Comparison of ENCODE assay signal across 24 mouse cellular contexts in the genomic region with DNA sequence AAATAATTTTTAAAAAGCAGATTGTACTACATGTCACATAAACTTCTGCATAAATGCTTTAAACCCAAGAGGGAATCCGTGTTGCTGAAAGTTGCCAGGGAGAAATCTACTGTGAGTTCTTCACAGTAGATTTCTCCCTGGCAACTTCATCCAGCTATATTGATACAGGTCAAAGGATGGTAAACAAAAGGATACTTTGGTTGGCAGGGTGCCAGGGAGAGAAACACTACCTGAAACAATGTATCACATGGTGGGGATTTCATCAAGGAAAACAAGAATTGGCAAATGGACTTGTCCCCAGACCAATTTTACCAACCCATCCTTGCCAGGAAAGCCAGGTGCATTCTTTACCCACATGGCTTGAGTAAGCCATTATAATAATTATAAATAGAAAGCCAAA. TPM values are rescaled to one million over a fixed set of nuclear protein-coding genes. Genes with fewer than 3 reads are reported as not detected.
DNase-seq lines count a peak whose midpoint lies in the region; ATAC-seq and TF ChIP-seq lines count a peak whose summit lies in the region.
"Had no signal": no experiment of that assay in that cellular context is flagged by ENCODE, and none has a peak within 500 bp of the region (broad histone marks: within the 10 kb centered on the region; RNA-seq: fewer than 3 reads in every experiment).

No protein-coding gene starts in this region.

- H3K9me3 ChIP-seq in liver, embryonic 12.5 days (replicated peaks): no peaks in the 10 kb centered on the region
- H3K9me3 ChIP-seq: embryonic facial prominence, embryonic 13.5 days; embryonic facial prominence, embryonic 15.5 days; forebrain, embryonic 13.5 days; forebrain, embryonic 15.5 days had no signal

- no peaks in the 10 kb centered on the region for H3K4me1 ChIP-seq in liver, adult 2 months (ENCODE audit: control insufficient read depth, insufficient read depth, low read length)
- no peaks in the 10 kb centered on the region for H3K4me1 ChIP-seq in liver, embryonic 12.5 days
- H3K4me1 ChIP-seq: embryonic facial prominence, embryonic 13.5 days; embryonic facial prominence, embryonic 15.5 days; forebrain, embryonic 13.5 days; forebrain, embryonic 15.5 days had no signal

- H3K9ac ChIP-seq in liver, adult 2 months (ENCODE audit: low read depth, low read length): no peak overlapping the region
- H3K9ac ChIP-seq in liver, embryonic 12.5 days: no peak overlapping the region
- H3K9ac ChIP-seq: embryonic facial prominence, embryonic 13.5 days; embryonic facial prominence, embryonic 15.5 days; forebrain, embryonic 13.5 days; forebrain, embryonic 15.5 days; forebrain, postnatal 0 days had no signal

- TF ChIP-seq CTCF in liver, adult 2 months (IDR thresholded peaks at IDR 0.05; ENCODE audit: low read depth, low read length): no peak

- no peaks in the 10 kb centered on the region for H3K36me3 ChIP-seq in liver, adult 2 months (ENCODE audit: control insufficient read depth, insufficient read depth, low read length)
- no peaks in the 10 kb centered on the region for H3K36me3 ChIP-seq in liver, embryonic 12.5 days
- H3K36me3 ChIP-seq: embryonic facial prominence, embryonic 13.5 days; embryonic facial prominence, embryonic 15.5 days; forebrain, embryonic 15.5 days had no signal

- no peak overlapping the region for H3K27ac ChIP-seq in liver, adult 2 months (replicated peaks; ENCODE audit: insufficient read depth, low read depth, low read length)
- H3K27ac ChIP-seq in liver, embryonic 12.5 days: no peak overlapping the region
- H3K27ac ChIP-seq: embryonic facial prominence, embryonic 13.5 days; embryonic facial prominence, embryonic 15.5 days; forebrain, embryonic 13.5 days; forebrain, embryonic 15.5 days had no signal

- no peak for TF ChIP-seq POLR2A in liver, adult 2 months (IDR thresholded peaks at IDR 0.05; ENCODE audit: extremely low read depth, insufficient read depth, low read length)

- no peaks in the 10 kb centered on the region; the same call in 1 of the 2 replicates for H3K27me3 ChIP-seq in liver, adult 2 months (ENCODE audit: control insufficient read depth, insufficient read depth, low read length)
- no peaks in the 10 kb centered on the region for H3K27me3 ChIP-seq in liver, embryonic 12.5 days (replicated peaks)
- H3K27me3 ChIP-seq: embryonic facial prominence, embryonic 13.5 days; embryonic facial prominence, embryonic 15.5 days; forebrain, embryonic 13.5 days; forebrain, embryonic 15.5 days had no signal

- no peak overlapping the region for H3K4me2 ChIP-seq in liver, embryonic 12.5 days
- H3K4me2 ChIP-seq: embryonic facial prominence, embryonic 13.5 days; embryonic facial prominence, embryonic 15.5 days; forebrain, embryonic 13.5 days; forebrain, embryonic 15.5 days had no signal

- peak; percentile 41 to 42 for DNase-seq in cerebellum, postnatal 14 days
- DNase-seq in cerebellum, adult 11-12 months: no peak
- peak; percentile 27 for DNase-seq in liver, adult 2 months (ENCODE audit: extremely low read depth, low read depth, low spot score)
- peak; percentile 53 for DNase-seq in testis, postnatal 14 days (ENCODE audit: low spot score)
- DNase-seq in testis, postnatal 10 days (ENCODE audit: low spot score): no peak
- peak; percentile 6 for DNase-seq in gonadal fat pad, adult 2 months (ENCODE audit: low read depth)
- DNase-seq in gastrocnemius, postnatal 4 days (ENCODE audit: low spot score in 2 of 2): no peak
- DNase-seq: adrenal gland, adult 2 months; adrenal gland, postnatal 10 days; adrenal gland, postnatal 25 days; cerebellum, adult 11 months; cerebellum, adult 2 months; cerebellum, adult 9-11 months; cerebellum, postnatal 36 days; embryo, embryonic 11 days had no signal

- 20% methylated on average over 1 of the region's 1 CpGs for WGBS in liver, adult 2 months
- WGBS in liver, embryonic 12.5 days (ENCODE audit: insufficient replicate concordance): 48% methylated on average over 1 of the region's 1 CpGs

- H3K79me2 ChIP-seq in liver, adult 2 months (ENCODE audit: control insufficient read depth, insufficient read depth, low read length): no peaks in the 10 kb centered on the region

- H3K4me3 ChIP-seq in liver, adult 2 months (ENCODE audit: insufficient read depth, low read depth, low read length): no peak overlapping the region
- no peak overlapping the region for H3K4me3 ChIP-seq in liver, embryonic 12.5 days
- H3K4me3 ChIP-seq: embryonic facial prominence, embryonic 13.5 days; embryonic facial prominence, embryonic 15.5 days; erythroblast, embryonic 14.5 days; forebrain, embryonic 13.5 days; forebrain, embryonic 15.5 days had no signal

- no peak for ATAC-seq in liver, embryonic 12.5 days
- ATAC-seq: forebrain, embryonic 13.5 days; forebrain, embryonic 15.5 days had no signal

RNA-seq across cellular contexts. Expression of a gene that starts 27.4 kb away (rescaled TPM):
- total RNA-seq in liver, adult 2 months (2014; rRNA removed): 0.09 and 0.13 TPM in 2 replicates
- 0.21 and 0.40 TPM in 2 replicates for polyA plus RNA-seq in liver, adult 2 months (2012; rRNA removed)
- 4.6 and 4.7 TPM in 2 replicates for polyA plus RNA-seq in liver, embryonic 12.5 days (2016; fragmentation: Nextera tagmentation; extraction: Ambion mirVana)
- 1.5 and 1.9 TPM in 2 replicates for polyA plus RNA-seq in gonadal fat pad, adult 2 months (2012; rRNA removed)
- under 1 TPM; 0.71 to 0.96 TPM for total RNA-seq in gastrocnemius, postnatal 4 days (2021)
- total RNA-seq: common myeloid progenitor, adult 5-6 weeks; MEL had no signal
- polyA plus RNA-seq: erythroblast, embryonic 14.5 days had no signal

Comparison
In these comparisons a context has a peak if more than half of its experiments do, and no peak if none do; other contexts are left out.
1. DNase-seq: peak in cerebellum, postnatal 14 days (2 of 2), liver, adult 2 months (single experiment), testis, postnatal 14 days (single experiment) and gonadal fat pad, adult 2 months (single experiment); none in cerebellum, adult 11-12 months (single experiment), testis, postnatal 10 days (single experiment) and gastrocnemius, postnatal 4 days (0 of 2).